Mouse (Mus musculus) bone marrow macrophage, adult 2 months (primary cell): ENCODE results near the gene Rap1b.

Experiments
- CTCF ChIP-seq: IDR thresholded peaks from 2 replicates; pipeline ENCODE4 v1.5.1; 2012; ENCODE audit warnings: low read depth, mild to moderate bottlenecking, low read length, moderate library complexity
- POLR2A ChIP-seq: IDR thresholded peaks from 2 replicates; pipeline ENCODE4 v1.6.1; 2012; ENCODE audit warnings: mild to moderate bottlenecking, low read depth, low read length, borderline replicate concordance

DNA sequence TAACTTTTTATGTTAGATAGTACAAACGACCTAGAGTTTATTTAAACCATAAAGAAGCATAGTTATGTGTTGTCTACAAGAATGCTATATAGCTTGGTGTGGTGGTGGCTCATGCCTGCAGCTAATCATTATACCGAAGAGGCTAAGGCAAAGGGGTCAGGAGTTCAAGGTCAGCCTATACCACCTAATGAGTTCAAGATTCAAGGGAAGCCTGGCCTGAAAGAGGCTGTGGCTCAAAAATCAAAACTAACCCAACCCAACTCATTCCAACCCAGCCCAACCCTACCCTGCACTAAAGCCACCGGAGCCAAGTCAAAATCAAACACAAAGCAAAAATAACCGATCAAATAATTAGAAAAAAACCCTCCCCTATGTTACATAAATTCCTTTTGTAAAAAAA is 49.4 kb upstream of the Rap1b start:
- TF ChIP-seq CTCF (no peak), POLR2A (no peak)
